ENCODE assay signal across 22 mouse cellular contexts in the genomic region with DNA sequence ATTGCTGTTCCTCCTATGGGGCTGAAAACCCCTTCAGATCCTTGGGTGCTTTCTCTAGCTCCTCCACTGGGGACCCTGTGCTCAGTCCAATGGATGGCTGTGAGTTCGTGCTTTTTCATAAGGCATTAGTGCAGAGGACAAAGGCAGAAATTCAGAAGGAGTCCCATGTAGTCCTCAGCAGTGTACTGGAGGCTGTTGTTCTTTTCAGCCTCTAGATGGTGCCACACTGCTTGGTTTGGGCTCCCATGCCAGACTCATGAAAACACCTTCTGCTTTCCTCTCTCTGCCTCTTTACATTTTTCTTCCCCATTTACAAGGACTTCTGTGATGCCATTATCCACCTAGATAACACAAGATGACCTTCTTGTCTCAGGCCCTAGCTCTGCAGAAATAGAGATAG. TPM values are rescaled to one million over a fixed set of nuclear protein-coding genes. Genes with fewer than 3 reads are reported as not detected.
A peak's percentile ranks its signal among the peaks of the same experiment; 100 is the strongest.
DNase-seq lines count a peak whose midpoint lies in the region; ATAC-seq and TF ChIP-seq lines count a peak whose summit lies in the region.
"Not testable (repeated sequence)": the region's sequence is repeated elsewhere in the genome, so short reads cannot be mapped to it uniquely, and the experiment has no call there.
"Had no signal": no experiment of that assay in that cellular context is flagged by ENCODE, and none has a peak within 500 bp of the region (broad histone marks: within the 10 kb centered on the region; RNA-seq: fewer than 3 reads in every experiment).

No protein-coding gene starts in this region.

- not testable (repeated sequence) for H3K4me3 ChIP-seq in CH12.LX (replicated peaks in 1 of 3; ENCODE audit: low read depth in 2 of 3, low read length in 2 of 3, poor library complexity in 1 of 3); embryonic facial prominence, embryonic 11.5 days (ENCODE audit: low read depth, low read length); heart, adult 2 months; kidney, embryonic 15.5 days (replicated peaks)

- not testable (repeated sequence) for H3K27ac ChIP-seq in CH12.LX (ENCODE audit: insufficient read depth, low read depth); embryonic facial prominence, embryonic 11.5 days (replicated peaks; ENCODE audit: low read depth, low read length); heart, adult 2 months; kidney, embryonic 15.5 days

- H3K36me3 ChIP-seq in CH12.LX (replicated peaks in 1 of 2; ENCODE audit: control insufficient read depth in 1 of 2, insufficient read depth in 1 of 2, low read length in 1 of 2); embryonic facial prominence, embryonic 11.5 days (replicated peaks; ENCODE audit: control insufficient read depth, insufficient read depth, low read depth, low read length); heart, adult 2 months (ENCODE audit: control insufficient read depth, insufficient read depth, low read length); kidney, embryonic 15.5 days: not testable (repeated sequence)

- DNase-seq in CH12.LX (ENCODE audit: extremely low read depth) = peak; percentile 22
- peak; percentile 33 for DNase-seq in brain, adult 2 months (ENCODE audit: low read depth, low spot score)
- peak; percentile 8 for DNase-seq in embryonic facial prominence, embryonic 11.5 days (ENCODE audit: low spot score)
- DNase-seq in heart, adult 2 months = not testable (repeated sequence)
- peak; percentile 9 to 31 for DNase-seq in left cerebral cortex, postnatal 14 days (ENCODE audit: low spot score in 2 of 2)
- DNase-seq in retina, embryonic 14.5 days (ENCODE audit: low spot score) = peak; percentile 17

- H3K79me2 ChIP-seq in CH12.LX (replicated peaks; ENCODE audit: control insufficient read depth, extremely low read depth, insufficient read depth, poor library complexity, severe bottlenecking); heart, adult 2 months (replicated peaks; ENCODE audit: control insufficient read depth, insufficient read depth, low read length): not testable (repeated sequence)

- not testable (repeated sequence) for H3K9ac ChIP-seq in CH12.LX (ENCODE audit: insufficient read depth, low read depth); embryonic facial prominence, embryonic 11.5 days (replicated peaks; ENCODE audit: low read length); heart, adult 2 months (ENCODE audit: low read depth, low read length); kidney, embryonic 15.5 days

- not testable (repeated sequence) for TF ChIP-seq EP300 in CH12.LX (IDR thresholded peaks at IDR 0.05; ENCODE audit: low read length); heart, adult 2 months (IDR thresholded peaks at IDR 0.05; ENCODE audit: insufficient read depth, low read depth, low read length)

- peak in 1 of 2 experiments; percentile 46; a peak in 3 of 4 replicates for TF ChIP-seq CTCF in CH12.LX (conservative IDR thresholded peaks at IDR 0.05 in 1 of 2, IDR thresholded peaks at IDR 0.05 in 1 of 2; ENCODE audit: low read depth in 2 of 2, low read length in 2 of 2)
- TF ChIP-seq CTCF in heart, adult 2 months (IDR thresholded peaks at IDR 0.05) = peak; percentile 38

- not testable (repeated sequence) for H3K4me2 ChIP-seq in CH12.LX (ENCODE audit: insufficient read depth, low read depth, poor library complexity, severe bottlenecking); embryonic facial prominence, embryonic 11.5 days (ENCODE audit: low read depth, low read length); kidney, embryonic 15.5 days

- H3K4me1 ChIP-seq in CH12.LX (ENCODE audit: control insufficient read depth in 1 of 2, insufficient read depth in 2 of 2); embryonic facial prominence, embryonic 11.5 days (ENCODE audit: control insufficient read depth, insufficient read depth, low read length); heart, adult 2 months (ENCODE audit: control insufficient read depth, insufficient read depth, low read length); kidney, embryonic 15.5 days: not testable (repeated sequence)

- intact Hi-C loops in heart, adult 2 months (cut with DNase I); left cerebral cortex, postnatal 14 days (cut with DNase I): not testable (repeated sequence)

- in situ Hi-C loops in CH12.LX (cut with MboI; ENCODE audit: low pct_ligation_motif_present, low pct_unique_long_range_greater_than_20kb, low sequenced_read_pairs) = not testable (repeated sequence)

- WGBS in embryonic facial prominence, embryonic 11.5 days = 33% methylated on average over 1 of the region's 1 CpGs
- 39% methylated on average over 1 of the region's 1 CpGs for WGBS in heart, adult 2 months
- 36% methylated on average over 1 of the region's 1 CpGs for WGBS in kidney, embryonic 15.5 days

- not testable (repeated sequence) for ATAC-seq in embryonic facial prominence, embryonic 11.5 days (replicated peaks; ENCODE audit: insufficient number of reproducible peaks, low FRiP score, low TSS enrichment, low read depth)
- ATAC-seq in kidney, embryonic 15.5 days (replicated peaks; ENCODE audit: low FRiP score) = 0 out of 2 replicates have a peak, but pooled peaks have one; percentile 36
- ATAC-seq in megakaryocyte progenitor cell, adult 5-6 weeks (replicated peaks; ENCODE audit: poor library complexity) = peak; percentile 57

- H3K27me3 ChIP-seq in CH12.LX (replicated peaks); embryonic facial prominence, embryonic 11.5 days (ENCODE audit: control insufficient read depth, insufficient read depth, low read length); heart, adult 2 months (ENCODE audit: control insufficient read depth, insufficient read depth, low read length); kidney, embryonic 15.5 days: not testable (repeated sequence)

- peak; percentile 24 for TF ChIP-seq RAD21 in CH12.LX (IDR thresholded peaks at IDR 0.05; ENCODE audit: low read depth, low read length)

- H3K9me3 ChIP-seq in CH12.LX (replicated peaks; ENCODE audit: low read length); embryonic facial prominence, embryonic 11.5 days (replicated peaks; ENCODE audit: control insufficient read depth, low read length); kidney, embryonic 15.5 days (replicated peaks): not testable (repeated sequence)

- dilution Hi-C loops in CH12.LX (cut with MboI; ENCODE audit: extremely low pct_ligation_motif_present, extremely low pct_unique_long_range_greater_than_20kb, low sequenced_read_pairs) = not testable (repeated sequence)

- not testable (repeated sequence) for TF ChIP-seq POLR2A in CH12.LX (IDR thresholded peaks at IDR 0.05; ENCODE audit: low read depth, low read length); heart, adult 2 months (IDR thresholded peaks at IDR 0.05; ENCODE audit: insufficient read depth, low read depth, low read length)

RNA-seq across cellular contexts. Expression of a gene that starts 25.0 kb away (rescaled TPM):
- total RNA-seq in CH12.LX (2012; rRNA removed) (not detected in 2 replicates), CH12.LX (2014; rRNA removed) (not detected in 2 replicates)
- polyA plus RNA-seq in CH12.LX (2012; ENCODE audit: insufficient read length, low read depth) = not detected in 2 replicates
- not detected in 2 replicates for polyA plus RNA-seq in embryonic facial prominence, embryonic 11.5 days (2014; fragmentation: Nextera tagmentation; extraction: Ambion mirVana)
- not detected for total RNA-seq in heart, adult 2 months (2021)
- polyA plus RNA-seq in heart, adult 2 months (2012; rRNA removed) = not detected in 2 replicates
- 0.22 TPM in 1 of 2 replicates, not detected in the other for polyA plus RNA-seq in kidney, embryonic 15.5 days (2015; fragmentation: Nextera tagmentation; extraction: Ambion mirVana)
- total RNA-seq in left cerebral cortex, postnatal 14 days (2021) = not detected
- total RNA-seq in megakaryocyte progenitor cell, adult 5-6 weeks (2015) = not detected in 2 replicates
- total RNA-seq in megakaryocyte progenitor cell, adult 5-6 weeks (2017) = not detected in 2 replicates
- total RNA-seq: adrenal gland, postnatal 25 days; gastrocnemius, adult 2 months; heart, postnatal 25 days; left cerebral cortex, adult 8-10 months; megakaryocyte, adult 5-6 weeks had no signal
- polyA plus RNA-seq: embryonic facial prominence, embryonic 13.5 days; gonadal fat pad, adult 2 months; heart, embryonic 12.5 days; hindbrain, embryonic 14.5 days; intestine, embryonic 15.5 days; limb, embryonic 12.5 days; liver, embryonic 12.5 days; midbrain, embryonic 16.5 days had no signal

RNA-seq across cellular contexts. Expression of a gene that starts 51.0 kb away (rescaled TPM):
- not detected in 2 replicates for total RNA-seq in CH12.LX (2012; rRNA removed)
- not detected in 2 replicates for total RNA-seq in CH12.LX (2014; rRNA removed)
- not detected in 2 replicates for polyA plus RNA-seq in CH12.LX (2012; ENCODE audit: insufficient read length, low read depth)
- not detected in 2 replicates for polyA plus RNA-seq in embryonic facial prominence, embryonic 11.5 days (2014; fragmentation: Nextera tagmentation; extraction: Ambion mirVana)
- total RNA-seq in heart, adult 2 months (2021) = not detected
- not detected in 2 replicates for polyA plus RNA-seq in heart, adult 2 months (2012; rRNA removed)
- 0.10 TPM in 1 of 2 replicates, not detected in the other for polyA plus RNA-seq in kidney, embryonic 15.5 days (2015; fragmentation: Nextera tagmentation; extraction: Ambion mirVana)
- not detected for total RNA-seq in left cerebral cortex, postnatal 14 days (2021)
- not detected in 2 replicates for total RNA-seq in megakaryocyte progenitor cell, adult 5-6 weeks (2015)
- not detected in 2 replicates for total RNA-seq in megakaryocyte progenitor cell, adult 5-6 weeks (2017)
- total RNA-seq: adrenal gland, postnatal 25 days; ES-E14; gastrocnemius, adult 2 months; heart, postnatal 25 days; left cerebral cortex, adult 8-10 months; megakaryocyte, adult 5-6 weeks had no signal
- polyA plus RNA-seq: gonadal fat pad, adult 2 months; heart, embryonic 12.5 days; hindbrain, embryonic 14.5 days; intestine, embryonic 15.5 days; limb, embryonic 12.5 days; liver, embryonic 12.5 days; midbrain, embryonic 16.5 days had no signal
